Mouse (Mus musculus) hindbrain, embryonic 16.5 days (tissue): Measurements from ENCODE around the gene Arl15. TPM values are rescaled to one million over a fixed set of nuclear protein-coding genes. Genes with fewer than 3 reads are reported as not detected.
"Not testable (repeated sequence)": the region's sequence is repeated elsewhere in the genome, so short reads cannot be mapped to it uniquely, and the experiment has no call there.

Experiments
- ATAC-seq: fragments of 200-750 bp; cut with Nextera tagmentation; 2 replicates; pipeline ENCODE4 v1.8.0; 2017; ENCODE audit warnings: moderate TSS enrichment, moderate library complexity
- H3K27ac ChIP-seq: fragments of 300-500 bp; sonication (generic); 2 replicates; pipeline ENCODE4 v1.5.1; 2014; ENCODE audit warnings: low read depth, mild to moderate bottlenecking, control low read depth, low read length, moderate library complexity
- H3K27me3 ChIP-seq: fragments of 300-500 bp; sonication (generic); replicated peaks from 2 replicates; pipeline ENCODE4 v1.6.1; 2014; ENCODE audit warnings: low read length; ENCODE audit not compliant: control insufficient read depth, insufficient read depth
- H3K36me3 ChIP-seq: fragments of 300-500 bp; sonication (generic); 2 replicates; pipeline ENCODE4 v1.6.1; 2014; ENCODE audit warnings: mild to moderate bottlenecking, low read length, moderate library complexity, mixed read lengths; ENCODE audit not compliant: control insufficient read depth, insufficient read depth
- H3K4me1 ChIP-seq: fragments of 300-500 bp; sonication (generic); 2 replicates; pipeline ENCODE4 v1.6.1; 2014; ENCODE audit warnings: low read depth, low read length; ENCODE audit not compliant: control insufficient read depth, insufficient read depth
- H3K4me2 ChIP-seq: fragments of 300-500 bp; sonication (generic); 2 replicates; pipeline ENCODE4 v1.6.1; 2014; ENCODE audit warnings: mild to moderate bottlenecking, low read length, control low read depth, moderate library complexity
- H3K4me3 ChIP-seq: fragments of 300-500 bp; sonication (generic); 2 replicates; pipeline ENCODE4 v1.5.1; 2014; ENCODE audit warnings: mild to moderate bottlenecking, low read length, control low read depth, moderate library complexity
- H3K9ac ChIP-seq: fragments of 300-500 bp; sonication (generic); 2 replicates; pipeline ENCODE4 v1.6.1; 2014; ENCODE audit warnings: low read depth, mild to moderate bottlenecking, control low read depth, low read length, moderate library complexity
- H3K9me3 ChIP-seq: fragments of 300-500 bp; sonication (generic); 2 replicates; pipeline ENCODE4 v1.6.1; 2014; ENCODE audit warnings: mild to moderate bottlenecking, low read length, moderate library complexity; ENCODE audit not compliant: control insufficient read depth
- WGBS: fragments of 180-500 bp; shearing (Covaris S2); extraction: QIAGEN DNeasy Blood & Tissue Kit; methylation state at CpG from one replicate; pipeline ENCODE4 v1.1.7; 2014; 5-methylcytosine and 5-hydroxymethylcytosine counted together
- polyA plus RNA-seq: library from polyadenylated mRNA; unstranded; fragments of >200 nt; fragmentation: Nextera tagmentation; extraction: Ambion mirVana; gene quantifications from 2 replicates; pipeline ENCODE4 v1.2.1, GENCODE M21; 2015

Arl15 gene
- polyA plus RNA-seq, 1 experiment from 2014 or later: 21.5 TPM

GRCm38 (mm10) chr13:113770340-113770739 is 24.0 kb upstream of the Arl15 start:
- no peak overlapping the region for H3K27ac ChIP-seq
- no peaks in the 10 kb centered on the region for H3K9me3 ChIP-seq
- no peak overlapping the region for H3K9ac ChIP-seq
- H3K27me3 ChIP-seq: no peaks in the 10 kb centered on the region
- no peak overlapping the region for H3K4me3 ChIP-seq
- H3K36me3 ChIP-seq: no peaks in the 10 kb centered on the region
- no peak for ATAC-seq
- no peak overlapping the region for H3K4me2 ChIP-seq
- WGBS: 97% methylated on average over 5 of the region's 5 CpGs
- no peaks in the 10 kb centered on the region for H3K4me1 ChIP-seq

- no peak overlapping the region for H3K9ac ChIP-seq
- H3K4me3 ChIP-seq: no peak overlapping the region
- H3K9me3 ChIP-seq: no peaks in the 10 kb centered on the region
- H3K4me1 ChIP-seq: no peaks in the 10 kb centered on the region
- no peak overlapping the region for H3K4me2 ChIP-seq
- no peak overlapping the region for H3K27ac ChIP-seq
- H3K27me3 ChIP-seq: no peaks in the 10 kb centered on the region
- ATAC-seq: no peak
- 23% methylated on average over 1 of the region's 1 CpGs for WGBS
- no peaks in the 10 kb centered on the region for H3K36me3 ChIP-seq
Measured at GRCm38 (mm10) chr13:113771340-113771739, 23.0 kb upstream of the Arl15 start.

DNA sequence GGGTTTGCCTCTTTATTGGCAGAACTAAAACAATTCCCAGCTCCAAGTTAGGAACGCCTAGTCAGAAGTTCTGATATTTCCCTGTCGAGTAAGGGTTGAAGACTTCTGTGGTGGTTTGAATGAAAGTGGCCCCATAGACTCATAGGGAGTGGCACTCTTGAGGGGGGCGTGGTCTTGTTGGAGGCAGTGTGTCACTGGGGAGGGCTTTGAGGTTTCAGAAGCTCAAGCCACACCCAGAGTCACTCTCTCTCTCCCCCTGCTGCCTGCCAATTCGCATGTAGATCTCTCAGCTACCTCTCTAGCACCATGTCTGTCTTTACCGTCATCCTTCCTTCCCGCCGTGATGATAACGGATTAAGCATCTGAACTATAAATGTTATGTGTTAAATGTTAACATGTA is 19.5 kb upstream of the Arl15 start:
- Histone ChIP-seq H3K4me1 (no peaks in the 10 kb centered on the region), H3K27me3 (no peaks in the 10 kb centered on the region), H3K36me3 (no peaks in the 10 kb centered on the region), H3K4me3 (no peak overlapping the region), H3K9ac (no peak overlapping the region), H3K4me2 (no peak overlapping the region), H3K9me3 (no peaks in the 10 kb centered on the region), H3K27ac (no peak overlapping the region)
- WGBS: 89% methylated on average over 8 of the region's 8 CpGs
- ATAC-seq: no peak

- H3K36me3 ChIP-seq: no peaks in the 10 kb centered on the region
- H3K27ac ChIP-seq: no peak overlapping the region
- no peaks in the 10 kb centered on the region for H3K27me3 ChIP-seq
- H3K9ac ChIP-seq: no peak overlapping the region
- H3K4me1 ChIP-seq: no peaks in the 10 kb centered on the region
- WGBS: 73% methylated on average over 10 of the region's 10 CpGs
- no peak overlapping the region for H3K4me2 ChIP-seq
- ATAC-seq: no peak
- no peak overlapping the region for H3K4me3 ChIP-seq
- no peaks in the 10 kb centered on the region for H3K9me3 ChIP-seq
Measured at GRCm38 (mm10) chr13:113775244-113776140, 18.8 kb upstream of the Arl15 start.

DNA sequence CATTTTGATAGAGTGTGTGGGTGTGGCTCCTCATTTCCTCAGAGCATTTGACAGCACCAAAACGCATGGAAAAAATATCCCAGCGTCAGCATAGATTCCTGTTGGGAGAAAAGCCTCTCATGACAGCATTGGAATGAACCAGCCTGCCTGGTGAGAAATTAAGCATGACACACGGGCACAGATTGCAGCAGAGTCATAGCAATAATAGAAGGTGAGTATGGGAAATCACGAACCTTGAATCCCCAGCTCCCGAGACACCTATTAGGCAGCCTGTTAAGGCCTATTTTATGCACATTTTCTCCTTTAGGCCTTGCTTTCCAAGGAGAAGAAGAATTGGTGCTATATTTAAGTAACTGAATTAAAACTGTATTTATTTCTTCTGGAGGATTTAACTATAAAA is 8.5 kb upstream of the Arl15 start:
- no peak overlapping the region for H3K9ac ChIP-seq
- H3K4me2 ChIP-seq: no peak overlapping the region
- no peaks in the 10 kb centered on the region for H3K9me3 ChIP-seq
- ATAC-seq: no peak
- no peak overlapping the region for H3K27ac ChIP-seq
- 64% methylated on average over 5 of the region's 5 CpGs for WGBS
- H3K4me3 ChIP-seq: no peak overlapping the region
- H3K27me3 ChIP-seq: no peaks in the 10 kb centered on the region
- H3K4me1 ChIP-seq: no peaks in the 10 kb centered on the region
- no peaks in the 10 kb centered on the region for H3K36me3 ChIP-seq

DNA sequence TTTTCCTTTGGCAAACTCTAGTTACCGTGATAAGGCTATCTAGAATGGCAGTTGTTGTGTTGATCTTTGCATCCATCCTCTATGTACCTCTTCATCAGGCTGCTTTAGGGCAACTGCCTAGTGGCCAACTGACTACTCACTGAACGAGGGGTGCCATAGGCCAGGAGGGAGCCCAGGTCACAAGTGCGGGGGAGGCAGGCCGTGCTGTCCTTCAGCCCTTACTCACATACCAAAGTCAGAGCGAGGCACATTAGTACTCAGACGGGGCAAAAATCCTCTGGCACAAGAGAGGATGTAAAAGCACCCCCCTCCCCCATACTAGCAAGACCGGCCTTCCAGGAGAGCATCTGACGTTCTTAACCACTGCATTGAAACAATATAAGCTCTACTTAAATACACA is 7.2 kb upstream of the Arl15 start:
- Histone ChIP-seq H3K4me3 (no peak overlapping the region), H3K36me3 (no peaks in the 10 kb centered on the region), H3K27me3 (no peaks in the 10 kb centered on the region), H3K9me3 (no peaks in the 10 kb centered on the region), H3K9ac (no peak overlapping the region), H3K27ac (no peak overlapping the region), H3K4me2 (no peak overlapping the region), H3K4me1 (no peaks in the 10 kb centered on the region)
- 75% methylated on average over 8 of the region's 8 CpGs for WGBS
- ATAC-seq: no peak

DNA sequence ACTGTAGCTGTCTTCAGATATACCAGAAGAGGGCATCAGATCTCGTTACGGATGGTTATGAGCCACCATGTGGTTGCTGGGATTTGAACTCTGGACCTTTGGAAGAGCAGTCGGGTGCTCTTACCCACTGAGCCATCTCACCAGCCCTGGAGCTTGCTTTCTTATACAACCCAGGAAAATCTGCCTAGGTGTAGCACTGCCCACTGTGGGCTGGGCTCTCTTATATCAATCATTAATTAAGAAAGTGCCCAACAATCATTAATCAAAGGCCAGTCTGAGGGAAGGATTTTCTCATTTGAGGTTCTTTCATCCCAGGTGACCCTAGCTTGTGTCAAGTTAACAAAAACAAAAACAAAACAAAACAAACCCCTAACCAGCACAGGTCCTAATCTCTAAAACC is 4.3 kb upstream of the Arl15 start:
- not testable (repeated sequence) for H3K36me3 ChIP-seq, H3K4me2 ChIP-seq, H3K9me3 ChIP-seq, H3K9ac ChIP-seq, H3K27ac ChIP-seq, H3K27me3 ChIP-seq, H3K4me1 ChIP-seq, H3K4me3 ChIP-seq, ATAC-seq
- 94% methylated on average over 1 of the region's 3 CpGs for WGBS

GRCm38 (mm10) chr13:113793637-113794036 is 668 bp upstream of the Arl15 start:
- Histone ChIP-seq H3K4me2 (peak overlapping the region; percentile 72), H3K9ac (peak overlapping the region; percentile 88), H3K4me1 (peaks cover 9% of the 10 kb centered on the region), H3K27ac (peak overlapping the region; percentile 89), H3K36me3 (no peaks in the 10 kb centered on the region), H3K9me3 (no peaks in the 10 kb centered on the region), H3K27me3 (no peaks in the 10 kb centered on the region), H3K4me3 (peak overlapping the region; percentile 68)
- ATAC-seq: no peak
- 73% methylated on average over 9 of the region's 9 CpGs for WGBS

GRCm38 (mm10) chr13:113794705-113795655 is 675 bp downstream of the Arl15 start:
- under 1% methylated on average over 52 of the region's 52 CpGs for WGBS

More at GRCm38 (mm10) chr13:113794705-113795655, 675 bp downstream of the Arl15 start:
- no peaks in the 10 kb centered on the region for H3K36me3 ChIP-seq
- ATAC-seq: peak; percentile 43
- peak overlapping the region; percentile 89 for H3K27ac ChIP-seq
- peak overlapping the region; percentile 81 for H3K9ac ChIP-seq
- H3K4me2 ChIP-seq: peak overlapping the region; percentile 65
- H3K4me1 ChIP-seq: peaks cover 9% of the 10 kb centered on the region
- no peaks in the 10 kb centered on the region for H3K9me3 ChIP-seq
- no peaks in the 10 kb centered on the region for H3K27me3 ChIP-seq
- H3K4me3 ChIP-seq: peak overlapping the region; percentile 68
